Mouse (Mus musculus) T-helper 1 cell (primary cell): ENCODE results near the gene Anp32a.

Source experiments
- in situ Hi-C: fragments of 300-600 bp; cut with MboI, MseI; formaldehyde crosslinking; loops from one replicate; pipeline ENCODE4 v1.15.1; 2025; ENCODE audit warnings: high pct_unique_total_duplicates

Gene Anp32a

GRCm38 (mm10) chr9:62341123-62341486 lies at the start of gene Anp32a:
Gene Anp32a (plus strand): TSS chr9:62341293.
- in situ Hi-C loops = loop anchor here (10.0 kb wide), 1 partner anchor 474 kb away; the partner anchor contains the start of gene Fem1b

DNA sequence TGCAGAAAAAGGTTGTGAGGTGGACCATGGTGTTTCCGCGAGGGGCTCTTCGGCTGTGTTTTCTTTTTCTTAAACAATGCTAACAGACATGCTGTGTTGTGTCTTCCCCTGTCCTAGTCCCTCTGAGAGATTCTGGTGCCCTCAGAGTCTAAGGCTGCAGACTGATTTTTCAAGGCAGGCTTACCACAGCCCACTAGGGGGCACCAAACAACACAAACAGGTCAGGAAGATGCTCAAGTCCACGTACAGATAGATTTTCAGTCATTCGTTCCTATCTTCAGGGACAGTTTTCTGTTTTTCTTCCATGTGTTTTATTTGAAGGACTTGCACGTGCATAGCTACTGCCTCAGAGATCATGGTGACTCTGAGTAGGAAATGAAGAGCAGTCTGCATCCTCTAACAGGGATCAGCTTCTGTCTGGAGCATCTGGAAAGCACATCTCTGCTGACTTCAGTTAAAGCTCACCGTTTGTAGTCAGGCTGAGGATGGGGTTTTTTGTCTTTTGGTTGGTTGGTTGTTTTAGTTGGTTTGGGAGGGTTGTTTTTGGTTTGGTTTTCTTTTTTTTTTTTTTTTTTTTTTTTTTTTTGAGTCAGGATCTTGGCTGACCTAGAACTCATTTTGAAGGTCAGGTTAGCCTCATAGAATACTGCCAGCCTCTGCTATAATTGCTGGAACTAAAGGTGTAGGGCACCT lies 45.9 kb upstream of the Anp32a start:
- in situ Hi-C loops = loop anchor here (5.0 kb wide), 1 partner anchor 177 kb away; no protein-coding TSS in a partner anchor

- in situ Hi-C loops = loop anchor here (5.0 kb wide), 1 partner anchor 175 kb away; no protein-coding TSS in a partner anchor
These were observed 44.2 kb upstream of the Anp32a start for GRCm38 (mm10) chr9:62296891-62297290.

DNA sequence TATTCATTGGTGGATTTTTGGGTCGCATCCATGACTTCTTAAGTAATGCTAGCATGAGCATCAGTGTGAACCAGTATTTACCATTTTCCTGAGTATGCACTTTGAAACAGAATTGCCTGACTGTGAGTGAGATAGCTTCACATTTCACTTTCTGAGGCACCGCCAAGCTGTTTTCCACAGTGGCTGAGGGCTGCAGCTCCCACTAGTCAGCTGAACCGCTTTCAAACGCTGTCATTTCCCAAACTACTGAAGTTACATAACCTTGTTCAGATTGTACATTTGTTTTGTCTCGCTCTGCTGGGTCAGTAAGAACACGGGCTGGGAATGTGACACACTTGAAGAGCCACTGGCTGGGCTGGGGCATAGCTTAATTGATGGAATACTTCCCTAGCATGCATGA lies 25.5 kb upstream of the Anp32a start:
- in situ Hi-C loops = no loop called here

GRCm38 (mm10) chr9:62318729-62319128 lies 22.4 kb upstream of the Anp32a start:
- in situ Hi-C loops = no loop called here

DNA sequence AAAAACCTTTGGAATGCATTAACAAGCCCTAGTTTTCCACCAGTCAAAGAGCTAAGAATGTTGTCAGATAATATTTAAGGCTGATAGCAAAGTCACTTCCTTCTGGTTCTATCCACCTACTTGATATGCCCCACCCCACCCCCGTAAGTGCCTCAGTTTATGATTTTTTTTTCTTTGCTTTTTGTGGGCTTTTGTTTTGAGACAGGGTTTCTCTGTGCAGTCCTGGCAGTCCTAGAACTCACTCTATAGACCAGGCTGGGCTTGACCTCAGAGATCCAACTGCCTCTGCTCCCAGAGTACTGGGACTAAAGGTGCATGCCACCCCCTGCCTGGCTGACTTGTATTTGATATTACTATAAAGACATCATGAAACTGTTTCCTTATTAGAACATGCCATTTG lies 17.3 kb upstream of the Anp32a start:
- in situ Hi-C loops = no loop called here

DNA sequence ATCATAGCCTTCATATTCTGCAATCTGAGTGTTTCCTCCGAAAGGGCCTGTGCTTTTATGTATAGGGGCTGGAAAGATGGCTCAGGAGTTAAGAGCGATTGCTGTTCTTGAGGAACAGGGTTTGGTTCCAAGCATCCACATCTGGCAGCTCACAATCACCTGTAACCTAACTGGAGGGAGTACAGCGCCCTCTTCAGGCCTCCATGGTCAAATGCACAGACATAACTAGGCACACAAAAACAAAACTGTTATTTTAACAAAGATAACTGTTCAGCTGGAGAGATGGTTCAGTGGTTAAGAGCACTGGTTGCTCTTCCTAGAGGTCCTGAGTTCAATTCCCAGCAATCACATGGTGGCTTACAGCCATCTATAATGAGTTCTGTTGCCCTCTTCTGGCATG lies 15.1 kb upstream of the Anp32a start:
- in situ Hi-C loops = no loop called here

DNA sequence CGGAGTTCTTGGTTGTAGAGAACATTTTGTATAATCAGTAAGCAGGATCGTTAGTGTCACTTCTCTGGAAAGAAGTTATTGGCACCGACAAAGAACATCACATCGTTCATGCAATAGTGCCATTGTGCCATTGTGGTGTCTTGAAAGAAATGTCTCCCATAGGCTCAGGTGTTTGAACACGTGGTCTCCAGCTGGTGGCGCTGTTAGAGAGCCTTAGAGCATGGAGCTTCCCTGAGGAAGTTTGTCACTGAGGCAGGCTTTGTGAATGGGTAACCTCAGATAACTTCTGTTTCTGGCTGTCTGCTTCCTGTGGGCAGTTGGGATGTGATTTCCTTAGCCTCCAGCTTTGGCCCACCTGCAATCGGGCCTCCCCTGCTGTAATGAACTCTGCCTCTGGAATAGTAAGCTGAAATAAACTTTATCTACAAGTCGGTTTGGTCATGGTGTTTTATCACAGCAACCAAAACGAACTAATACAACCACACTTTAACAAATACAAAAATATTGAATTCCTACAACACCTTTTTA lies 6.7 kb upstream of the Anp32a start:
- in situ Hi-C loops = loop anchor here (5.0 kb wide), 2 partner anchors 33 to 98 kb away; no protein-coding TSS in a partner anchor

DNA sequence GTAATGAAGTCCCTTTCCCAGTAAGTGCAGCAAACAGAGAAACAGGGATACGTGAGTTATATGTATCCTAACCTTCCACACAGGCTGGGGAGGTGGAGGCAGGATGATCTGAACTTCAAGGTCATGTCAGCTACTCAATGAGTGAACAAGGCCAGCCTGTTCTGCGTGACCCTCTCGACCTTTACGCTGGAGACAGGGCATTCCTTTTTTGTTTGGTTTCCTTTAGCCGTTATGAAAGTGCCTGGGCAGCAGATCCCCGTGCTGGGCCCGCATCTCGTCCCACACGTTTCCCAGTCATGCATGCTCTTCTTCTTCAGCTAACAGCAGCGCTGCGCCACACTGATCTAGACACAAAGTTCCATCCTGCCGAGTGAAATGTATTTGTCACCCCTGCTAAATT lies 5.7 kb upstream of the Anp32a start:
- in situ Hi-C loops = no loop called here

DNA sequence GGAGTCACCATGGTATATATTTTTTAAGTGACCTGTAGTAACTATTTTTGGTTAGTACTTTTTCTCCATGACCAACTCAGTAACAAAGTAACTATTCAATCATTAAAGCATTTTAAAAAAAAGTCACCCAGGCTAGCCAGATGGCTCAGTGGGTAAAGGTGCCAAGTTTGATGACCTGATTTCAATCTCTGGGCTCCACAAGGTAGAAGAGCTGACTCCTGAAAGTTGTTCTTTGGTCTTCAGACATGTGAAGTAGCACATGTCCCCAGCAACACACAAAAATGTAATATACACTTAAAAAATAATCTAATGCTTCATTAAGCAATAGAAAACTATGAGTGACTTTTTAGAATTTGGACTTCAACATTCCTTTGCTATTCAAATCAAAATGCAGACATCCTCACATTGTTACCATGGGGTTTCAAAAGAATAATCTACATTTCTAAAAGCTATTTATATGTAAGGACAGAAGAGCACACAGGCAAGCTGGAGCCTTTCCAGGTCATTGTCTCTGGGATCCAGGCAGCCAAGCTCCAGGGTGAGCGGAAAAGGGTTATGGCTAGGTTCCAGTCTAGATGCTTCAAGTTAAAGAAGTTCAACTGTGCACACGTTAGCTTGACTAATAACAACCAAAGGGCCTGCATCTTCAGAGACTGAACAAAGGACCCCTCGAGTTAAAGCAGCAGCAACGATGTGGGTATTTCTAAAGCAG lies 3.0 kb upstream of the Anp32a start:
- in situ Hi-C loops = no loop called here

DNA sequence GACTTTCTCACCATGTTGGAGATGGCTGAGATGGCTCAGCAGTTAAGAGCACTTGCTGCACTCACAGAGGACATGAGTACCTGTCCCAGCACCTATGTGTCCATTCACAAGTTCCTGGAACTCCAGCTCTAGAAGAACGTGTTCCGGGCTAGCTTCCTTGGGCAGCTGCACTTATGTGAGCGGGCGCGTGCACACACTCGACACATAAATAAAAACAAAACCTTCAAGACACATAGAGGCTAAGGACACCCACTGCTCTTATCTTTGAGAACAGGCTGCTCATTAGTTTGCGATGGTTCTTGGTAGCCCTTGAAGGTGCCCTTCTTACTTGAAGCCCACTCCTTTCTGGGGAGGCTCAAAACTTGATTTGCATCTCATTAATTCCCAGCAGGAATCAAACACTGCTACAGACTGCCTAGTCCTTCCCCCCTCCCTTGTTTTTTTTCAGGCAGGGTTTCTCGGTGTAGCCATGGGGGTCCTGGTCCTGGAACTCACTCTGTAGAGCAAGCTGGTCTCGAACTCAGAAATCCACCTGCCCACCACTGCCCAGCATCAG lies 2.4 kb upstream of the Anp32a start:
- in situ Hi-C loops = no loop called here

- in situ Hi-C loops = loop anchor here (10.0 kb wide), 1 partner anchor 474 kb away; the partner anchor contains the start of gene Fem1b
These were observed 581 bp upstream of the Anp32a start for GRCm38 (mm10) chr9:62340301-62341122.

DNA sequence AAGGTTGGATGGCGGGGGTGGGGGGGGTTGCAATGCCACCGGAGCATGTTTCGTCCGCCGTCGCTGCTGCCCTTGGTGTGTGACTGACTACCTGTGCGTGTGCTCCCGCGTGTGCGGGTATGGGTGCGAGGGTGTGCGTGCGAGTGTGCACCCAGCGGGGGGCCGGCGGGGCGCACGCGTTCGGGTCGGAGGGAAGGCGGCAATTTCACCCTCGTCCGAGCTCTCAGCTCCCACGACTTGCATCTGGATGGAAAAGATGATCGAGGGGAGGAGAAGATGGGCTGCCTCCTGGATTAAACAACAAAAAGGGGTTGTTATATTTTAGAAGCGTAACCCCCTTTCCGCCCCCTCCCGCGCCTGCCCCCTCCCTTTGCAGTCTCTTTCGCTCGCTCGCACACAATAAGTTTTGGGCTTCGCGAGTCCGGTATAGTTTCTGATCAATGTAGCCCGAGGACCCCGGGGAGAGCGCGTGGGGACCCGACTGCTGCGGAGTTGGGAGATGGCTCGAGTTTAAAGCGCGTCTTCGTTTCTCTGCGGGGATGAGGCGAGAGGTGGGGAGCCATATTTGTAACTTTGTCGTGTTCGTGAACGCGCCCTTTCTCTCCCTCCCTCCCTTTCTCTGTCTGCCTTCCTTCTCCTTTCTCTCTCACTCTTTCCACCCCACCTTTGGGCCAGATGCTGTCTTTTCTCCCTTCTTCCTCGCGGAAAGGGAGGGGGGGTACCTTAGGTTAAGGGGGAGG lies 778 bp downstream of the Anp32a start:
- in situ Hi-C loops = loop anchor here (10.0 kb wide), 1 partner anchor 473 kb away; the partner anchor contains the start of gene Fem1b

- in situ Hi-C loops = loop anchor here (10.0 kb wide), 1 partner anchor 472 kb away; the partner anchor contains the start of gene Fem1b
These were observed 1.5 kb downstream of the Anp32a start for GRCm38 (mm10) chr9:62342441-62343191.

GRCm38 (mm10) chr9:62343192-62343903 lies 2.3 kb downstream of the Anp32a start:
- in situ Hi-C loops = loop anchor here (10.0 kb wide), 1 partner anchor 471 kb away; the partner anchor contains the start of gene Fem1b

- in situ Hi-C loops = loop anchor here (10.0 kb wide), 1 partner anchor 471 kb away; the partner anchor contains the start of gene Fem1b
These were observed 2.9 kb downstream of the Anp32a start for GRCm38 (mm10) chr9:62343904-62344491.

- in situ Hi-C loops = loop anchor here (10.0 kb wide), 1 partner anchor 470 kb away; the partner anchor contains the start of gene Fem1b
These were observed 3.5 kb downstream of the Anp32a start for GRCm38 (mm10) chr9:62344545-62344944.

- in situ Hi-C loops = loop anchor here (5.0 to 10.0 kb wide), 2 partner anchors 218 to 470 kb away; partner anchors contain the start of gene Fem1b
These were observed 4.0 kb downstream of the Anp32a start for GRCm38 (mm10) chr9:62345081-62345481.
